Mouse (Mus musculus): ENCODE data around the gene Ppil1. TPM values are rescaled to one million over a fixed set of nuclear protein-coding genes. Genes with fewer than 3 reads are reported as not detected.

Gene Ppil1
- polyA plus RNA-seq, 1 experiment from 2014 or later, result 101 TPM

GRCm38 (mm10) chr17:29303856-29304255, 39.9 kb upstream of the Ppil1 start:
- H3K4me1 ChIP-seq (replicated peaks; ENCODE audit: control insufficient read depth, insufficient read depth, low read length), result 0 out of 2 replicates have a peak, but pooled peaks cover 9% of the 10 kb centered on the region
- H3K27ac ChIP-seq, result no peak overlapping the region
- H3K4me3 ChIP-seq (replicated peaks; ENCODE audit: low read length), result no peak overlapping the region
- peaks cover 37% of the 10 kb centered on the region for H3K36me3 ChIP-seq (replicated peaks; ENCODE audit: control insufficient read depth, insufficient read depth)
- no peak for DNase-seq (ENCODE audit: low spot score)
- H3K9me3 ChIP-seq (ENCODE audit: control insufficient read depth, low read length), result no peaks in the 10 kb centered on the region
- H3K27me3 ChIP-seq (ENCODE audit: control insufficient read depth, insufficient read depth, low read length), result no peaks in the 10 kb centered on the region
- no peak for ATAC-seq (ENCODE audit: low FRiP score)
- WGBS, result 81% methylated on average over 3 of the region's 3 CpGs
- H3K4me2 ChIP-seq (replicated peaks), result no peak overlapping the region
- no peak overlapping the region for H3K9ac ChIP-seq

- H3K4me2 ChIP-seq (replicated peaks), result no peak overlapping the region
- no peak for DNase-seq (ENCODE audit: low spot score)
- WGBS, result 57% methylated on average over 3 of the region's 3 CpGs
- no peaks in the 10 kb centered on the region for H3K27me3 ChIP-seq (ENCODE audit: control insufficient read depth, insufficient read depth, low read length)
- no peak overlapping the region for H3K9ac ChIP-seq
- H3K4me1 ChIP-seq (replicated peaks; ENCODE audit: control insufficient read depth, insufficient read depth, low read length), result 0 out of 2 replicates have a peak, but pooled peaks cover 9% of the 10 kb centered on the region
- no peak overlapping the region for H3K27ac ChIP-seq
- no peak for ATAC-seq (ENCODE audit: low FRiP score)
- no peak overlapping the region for H3K4me3 ChIP-seq (replicated peaks; ENCODE audit: low read length)
- H3K9me3 ChIP-seq (ENCODE audit: control insufficient read depth, low read length), result no peaks in the 10 kb centered on the region
- peaks cover 42% of the 10 kb centered on the region for H3K36me3 ChIP-seq (replicated peaks; ENCODE audit: control insufficient read depth, insufficient read depth)
Observed at GRCm38 (mm10) chr17:29303087-29303486, 39.1 kb upstream of the Ppil1 start.

- no peak for DNase-seq (ENCODE audit: low spot score)
- Histone ChIP-seq H3K9ac (no peak overlapping the region), H3K27me3 (ENCODE audit: control insufficient read depth, insufficient read depth, low read length) (no peaks in the 10 kb centered on the region), H3K27ac (no peak overlapping the region), H3K4me1 (replicated peaks; ENCODE audit: control insufficient read depth, insufficient read depth, low read length) (0 out of 2 replicates have a peak, but pooled peaks cover 9% of the 10 kb centered on the region), H3K36me3 (replicated peaks; ENCODE audit: control insufficient read depth, insufficient read depth) (peaks cover 49% of the 10 kb centered on the region), H3K4me2 (replicated peaks) (no peak overlapping the region), H3K9me3 (ENCODE audit: control insufficient read depth, low read length) (no peaks in the 10 kb centered on the region), H3K4me3 (replicated peaks; ENCODE audit: low read length) (no peak overlapping the region)
- 83% methylated on average over 5 of the region's 5 CpGs for WGBS
- no peak for ATAC-seq (ENCODE audit: low FRiP score)
Observed at GRCm38 (mm10) chr17:29302149-29302548, 38.2 kb upstream of the Ppil1 start.

- ATAC-seq (ENCODE audit: low FRiP score), result no peak
- 92% methylated on average over 6 of the region's 6 CpGs for WGBS
Observed at GRCm38 (mm10) chr17:29301421-29301820, 37.4 kb upstream of the Ppil1 start.

GRCm38 (mm10) chr17:29300926-29301325, 36.9 kb upstream of the Ppil1 start:
- Histone ChIP-seq H3K4me3 (replicated peaks; ENCODE audit: low read length) (no peak overlapping the region), H3K27me3 (ENCODE audit: control insufficient read depth, insufficient read depth, low read length) (no peaks in the 10 kb centered on the region), H3K9ac (no peak overlapping the region), H3K4me1 (replicated peaks; ENCODE audit: control insufficient read depth, insufficient read depth, low read length) (0 out of 2 replicates have a peak, but pooled peaks cover 5% of the 10 kb centered on the region), H3K4me2 (replicated peaks) (no peak overlapping the region), H3K36me3 (replicated peaks; ENCODE audit: control insufficient read depth, insufficient read depth) (peaks cover 60% of the 10 kb centered on the region), H3K27ac (no peak overlapping the region), H3K9me3 (ENCODE audit: control insufficient read depth, low read length) (no peaks in the 10 kb centered on the region)
- ATAC-seq (ENCODE audit: low FRiP score) (no peak), DNase-seq (ENCODE audit: low spot score) (no peak)
- 91% methylated on average over 7 of the region's 7 CpGs for WGBS

More at GRCm38 (mm10) chr17:29301421-29301820, 37.4 kb upstream of the Ppil1 start:
- Histone ChIP-seq H3K27me3 (ENCODE audit: control insufficient read depth, insufficient read depth, low read length) (no peaks in the 10 kb centered on the region), H3K4me1 (replicated peaks; ENCODE audit: control insufficient read depth, insufficient read depth, low read length) (0 out of 2 replicates have a peak, but pooled peaks cover 5% of the 10 kb centered on the region), H3K9me3 (ENCODE audit: control insufficient read depth, low read length) (no peaks in the 10 kb centered on the region), H3K4me2 (replicated peaks) (no peak overlapping the region), H3K36me3 (replicated peaks; ENCODE audit: control insufficient read depth, insufficient read depth) (peaks cover 55% of the 10 kb centered on the region), H3K4me3 (replicated peaks; ENCODE audit: low read length) (no peak overlapping the region), H3K9ac (no peak overlapping the region), H3K27ac (no peak overlapping the region)
- DNase-seq (ENCODE audit: low spot score), result no peak

GRCm38 (mm10) chr17:29299282-29299681, 35.3 kb upstream of the Ppil1 start:
- H3K4me3 ChIP-seq (replicated peaks; ENCODE audit: low read length), result no peak overlapping the region
- H3K36me3 ChIP-seq (replicated peaks; ENCODE audit: control insufficient read depth, insufficient read depth), result peaks cover 76% of the 10 kb centered on the region
- H3K27ac ChIP-seq, result no peak overlapping the region
- H3K9ac ChIP-seq, result no peak overlapping the region
- no peaks in the 10 kb centered on the region for H3K27me3 ChIP-seq (ENCODE audit: control insufficient read depth, insufficient read depth, low read length)
- WGBS, result 76% methylated on average over 4 of the region's 4 CpGs
- H3K4me2 ChIP-seq (replicated peaks), result no peak overlapping the region
- ATAC-seq (ENCODE audit: low FRiP score) (no peak), DNase-seq (ENCODE audit: low spot score) (no peak)
- H3K9me3 ChIP-seq (ENCODE audit: control insufficient read depth, low read length), result no peaks in the 10 kb centered on the region
- no peaks in the 10 kb centered on the region for H3K4me1 ChIP-seq (replicated peaks; ENCODE audit: control insufficient read depth, insufficient read depth, low read length)

- Histone ChIP-seq H3K9ac (no peak overlapping the region), H3K4me3 (replicated peaks; ENCODE audit: low read length) (no peak overlapping the region), H3K27me3 (ENCODE audit: control insufficient read depth, insufficient read depth, low read length) (no peaks in the 10 kb centered on the region), H3K4me2 (replicated peaks) (no peak overlapping the region), H3K9me3 (ENCODE audit: control insufficient read depth, low read length) (no peaks in the 10 kb centered on the region), H3K36me3 (replicated peaks; ENCODE audit: control insufficient read depth, insufficient read depth) (peaks cover 88% of the 10 kb centered on the region), H3K27ac (no peak overlapping the region), H3K4me1 (replicated peaks; ENCODE audit: control insufficient read depth, insufficient read depth, low read length) (no peaks in the 10 kb centered on the region)
- DNase-seq (ENCODE audit: low spot score) (no peak), ATAC-seq (ENCODE audit: low FRiP score) (no peak)
- 87% methylated on average over 6 of the region's 6 CpGs for WGBS
Observed at GRCm38 (mm10) chr17:29297813-29298212, 33.8 kb upstream of the Ppil1 start.

GRCm38 (mm10) chr17:29297321-29297720, 33.3 kb upstream of the Ppil1 start:
- Histone ChIP-seq H3K27me3 (ENCODE audit: control insufficient read depth, insufficient read depth, low read length) (no peaks in the 10 kb centered on the region), H3K4me3 (replicated peaks; ENCODE audit: low read length) (no peak overlapping the region), H3K9ac (no peak overlapping the region), H3K27ac (no peak overlapping the region), H3K36me3 (replicated peaks; ENCODE audit: control insufficient read depth, insufficient read depth) (peaks cover 88% of the 10 kb centered on the region), H3K4me1 (replicated peaks; ENCODE audit: control insufficient read depth, insufficient read depth, low read length) (no peaks in the 10 kb centered on the region), H3K9me3 (ENCODE audit: control insufficient read depth, low read length) (no peaks in the 10 kb centered on the region), H3K4me2 (replicated peaks) (no peak overlapping the region)
- no peak for ATAC-seq (ENCODE audit: low FRiP score)
- WGBS, result 81% methylated on average over 10 of the region's 10 CpGs
- no peak for DNase-seq (ENCODE audit: low spot score)

- Histone ChIP-seq H3K4me1 (replicated peaks; ENCODE audit: control insufficient read depth, insufficient read depth, low read length) (no peaks in the 10 kb centered on the region), H3K9me3 (ENCODE audit: control insufficient read depth, low read length) (no peaks in the 10 kb centered on the region), H3K36me3 (replicated peaks; ENCODE audit: control insufficient read depth, insufficient read depth) (peaks cover 78% of the 10 kb centered on the region), H3K4me3 (replicated peaks; ENCODE audit: low read length) (no peak overlapping the region), H3K4me2 (replicated peaks) (no peak overlapping the region), H3K27ac (no peak overlapping the region), H3K9ac (no peak overlapping the region), H3K27me3 (ENCODE audit: control insufficient read depth, insufficient read depth, low read length) (no peaks in the 10 kb centered on the region)
- no peak for ATAC-seq (ENCODE audit: low FRiP score)
- 79% methylated on average over 5 of the region's 5 CpGs for WGBS
- no peak for DNase-seq (ENCODE audit: low spot score)
Observed at GRCm38 (mm10) chr17:29295835-29296234, 31.8 kb upstream of the Ppil1 start.
